Mouse (Mus musculus) E14TG2a.4 (cell line): Measurements from ENCODE around the gene Ndufv1.
"Not testable (repeated sequence)": the region's sequence is repeated elsewhere in the genome, so short reads cannot be mapped to it uniquely, and the experiment has no call there.

ENCODE experiments used
- CTCF ChIP-seq: conservative IDR thresholded peaks from 2 replicates; pipeline ENCODE4 v1.5.1; 2014; ENCODE audit warnings: low read length
- NANOG ChIP-seq: IDR thresholded peaks from 2 replicates; pipeline ENCODE4 v1.6.1; 2014; ENCODE audit warnings: borderline replicate concordance, low read length, mixed read lengths
- POU5F1 ChIP-seq: IDR thresholded peaks from 2 replicates; pipeline ENCODE4 v1.6.1; 2014; ENCODE audit warnings: low read length, borderline replicate concordance

- not testable (repeated sequence) for TF ChIP-seq CTCF, NANOG, POU5F1
Observed at GRCm38 (mm10) chr19:4040941-4041340, 28.3 kb upstream of the Ndufv1 start.
